Mouse (Mus musculus) cortical plate, adult 2 months (tissue): ENCODE results near the gene Stambpl1.

ENCODE experiments used
- CTCF ChIP-seq: fragments of 200-500 bp; IDR thresholded peaks from 2 replicates; pipeline ENCODE4 v1.5.1; 2011; ENCODE audit warnings: mild to moderate bottlenecking, control low read depth, low read length; ENCODE audit not compliant: insufficient read depth; ENCODE audit errors: extremely low read depth
- POLR2A ChIP-seq: fragments of 200-500 bp; IDR thresholded peaks from 2 replicates; pipeline ENCODE4 v1.6.1; 2011; ENCODE audit warnings: mild to moderate bottlenecking, low read length, control low read depth; ENCODE audit not compliant: insufficient read depth; ENCODE audit errors: extremely low read depth

GRCm38 (mm10) chr19:34270824-34271464 lies 78.9 kb downstream of the Stambpl1 start:
- TF ChIP-seq POLR2A (no peak), CTCF (no peak)
